27 mouse cellular contexts compared by ENCODE assay signal in the genomic region with DNA sequence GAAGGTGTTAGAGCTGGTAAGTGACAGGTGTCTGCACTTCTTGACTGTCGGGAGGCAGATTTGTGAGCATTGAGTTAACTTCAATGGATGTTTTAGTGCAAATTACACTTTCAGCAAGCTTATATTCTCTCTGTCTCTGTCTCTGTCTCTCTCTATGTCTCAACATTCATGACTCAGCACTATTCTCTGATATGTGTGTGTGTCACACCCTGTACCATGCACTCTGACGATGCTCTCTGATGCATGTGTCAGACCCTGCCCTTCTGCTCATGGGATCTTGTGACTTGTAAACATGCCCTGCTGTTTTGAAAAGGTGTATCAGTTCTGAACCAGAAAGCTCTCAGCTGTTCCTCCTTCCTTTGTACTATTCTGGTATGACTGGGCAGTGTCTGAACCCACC.
DNase-seq lines count a peak whose midpoint lies in the region; ATAC-seq and TF ChIP-seq lines count a peak whose summit lies in the region.
"Had no signal": no experiment of that assay in that cellular context is flagged by ENCODE, and none has a peak within 500 bp of the region (broad histone marks: within the 10 kb centered on the region; RNA-seq: fewer than 3 reads in every experiment).

No protein-coding gene starts in this region.

- peak; percentile 11 for DNase-seq in 416B (ENCODE audit: low read depth)
- DNase-seq in ES-E14 (ENCODE audit: low read depth, low spot score) = no peak
- no peak for DNase-seq in natural killer cell, adult 2 months (ENCODE audit: low spot score in 2 of 2)
- no peak for DNase-seq in forebrain, embryonic 14.5 days (ENCODE audit: low spot score)
- DNase-seq in adrenal gland, adult 2 months = no peak
- DNase-seq: adrenal gland, postnatal 36 days; B cell, adult 2 months; cerebellum, adult 2 months; cerebellum, postnatal 36 days; gastrocnemius, postnatal 25 days; heart, adult 11 months; heart, postnatal 36 days; kidney, postnatal 14 days; lung, embryonic 14.5 days; lung, postnatal 14 days; thymus, postnatal 4 days had no signal

- no peaks in the 10 kb centered on the region for H3K27me3 ChIP-seq in liver, embryonic 15.5 days
- H3K27me3 ChIP-seq in forebrain, embryonic 14.5 days (replicated peaks; ENCODE audit: control insufficient read depth, insufficient read depth, low read length) = no peaks in the 10 kb centered on the region
- no peaks in the 10 kb centered on the region for H3K27me3 ChIP-seq in forebrain, embryonic 12.5 days
- H3K27me3 ChIP-seq: hindbrain, embryonic 12.5 days; intestine, embryonic 15.5 days; limb, embryonic 12.5 days; neural tube, embryonic 13.5 days had no signal

- WGBS in liver, embryonic 15.5 days (ENCODE audit: insufficient replicate concordance) = 38% methylated on average over 2 of the region's 2 CpGs
- WGBS in forebrain, embryonic 14.5 days = 94% methylated on average over 2 of the region's 2 CpGs
- 93% methylated on average over 2 of the region's 2 CpGs for WGBS in forebrain, embryonic 12.5 days

- H3K4me2 ChIP-seq in liver, embryonic 15.5 days = no peak overlapping the region
- no peak overlapping the region for H3K4me2 ChIP-seq in forebrain, embryonic 14.5 days (ENCODE audit: low read length)
- H3K4me2 ChIP-seq in forebrain, embryonic 12.5 days = no peak overlapping the region
- H3K4me2 ChIP-seq: heart, embryonic 11.5 days; hindbrain, embryonic 12.5 days; intestine, embryonic 15.5 days; limb, embryonic 12.5 days; lung, embryonic 14.5 days; midbrain, embryonic 11.5 days; neural tube, embryonic 13.5 days had no signal

- no peaks in the 10 kb centered on the region for H3K36me3 ChIP-seq in ES-E14 (ENCODE audit: control insufficient read depth, insufficient read depth, low read length, poor library complexity, severe bottlenecking)
- no peaks in the 10 kb centered on the region for H3K36me3 ChIP-seq in liver, embryonic 15.5 days (replicated peaks)
- H3K36me3 ChIP-seq in forebrain, embryonic 14.5 days (ENCODE audit: control insufficient read depth, insufficient read depth, low read length) = no peaks in the 10 kb centered on the region
- no peaks in the 10 kb centered on the region for H3K36me3 ChIP-seq in forebrain, embryonic 12.5 days (replicated peaks)
- H3K36me3 ChIP-seq: hindbrain, embryonic 12.5 days; intestine, embryonic 15.5 days; limb, embryonic 12.5 days; neural tube, embryonic 13.5 days had no signal

- H3K9me3 ChIP-seq in ES-E14 (ENCODE audit: control insufficient read depth, insufficient read depth, low read depth, low read length) = no peaks in the 10 kb centered on the region
- H3K9me3 ChIP-seq in liver, embryonic 15.5 days (replicated peaks) = no peaks in the 10 kb centered on the region
- no peaks in the 10 kb centered on the region for H3K9me3 ChIP-seq in forebrain, embryonic 14.5 days (replicated peaks; ENCODE audit: control insufficient read depth, low read length)
- no peaks in the 10 kb centered on the region for H3K9me3 ChIP-seq in forebrain, embryonic 12.5 days
- H3K9me3 ChIP-seq: hindbrain, embryonic 12.5 days; intestine, embryonic 15.5 days; limb, embryonic 12.5 days; neural tube, embryonic 13.5 days had no signal

- H3K4me3 ChIP-seq in ES-E14 (ENCODE audit: insufficient read depth in 1 of 2, low read depth in 1 of 2, low read length in 2 of 2, poor library complexity in 1 of 2, severe bottlenecking in 1 of 2) = no peak overlapping the region
- H3K4me3 ChIP-seq in liver, embryonic 15.5 days (replicated peaks) = no peak overlapping the region
- H3K4me3 ChIP-seq in forebrain, embryonic 14.5 days (ENCODE audit: low read depth, low read length) = no peak overlapping the region
- no peak overlapping the region for H3K4me3 ChIP-seq in forebrain, embryonic 12.5 days (replicated peaks)
- H3K4me3 ChIP-seq: hindbrain, embryonic 12.5 days; intestine, embryonic 15.5 days; limb, embryonic 12.5 days; myocyte; neural tube, embryonic 13.5 days had no signal

- in situ Hi-C loops in ES-E14 (cut with MboI; ENCODE audit: low sequenced_read_pairs in 2 of 2, unreplicated experiment in 2 of 2) = no loop called here

- no peak overlapping the region for H3K27ac ChIP-seq in ES-E14 (ENCODE audit: insufficient read depth, low read depth, low read length, poor library complexity, severe bottlenecking)
- no peak overlapping the region for H3K27ac ChIP-seq in liver, embryonic 15.5 days (replicated peaks)
- H3K27ac ChIP-seq in forebrain, embryonic 14.5 days (ENCODE audit: low read depth, low read length) = no peak overlapping the region
- H3K27ac ChIP-seq in forebrain, embryonic 12.5 days = no peak overlapping the region
- H3K27ac ChIP-seq: hindbrain, embryonic 12.5 days; hindbrain, postnatal 0 days; intestine, embryonic 15.5 days; limb, embryonic 12.5 days; neural tube, embryonic 13.5 days had no signal

- peak; percentile 60; the same call in 1 of the 2 replicates for ATAC-seq in erythroblast, adult 5-6 weeks (replicated peaks; ENCODE audit: low FRiP score, poor library complexity, severe bottlenecking)
- peak; percentile 71 for ATAC-seq in liver, embryonic 15.5 days (ENCODE audit: insufficient read depth)
- no peak for ATAC-seq in forebrain, embryonic 14.5 days
- ATAC-seq in forebrain, embryonic 12.5 days (ENCODE audit: low FRiP score) = no peak
- ATAC-seq: hindbrain, postnatal 0 days; intestine, embryonic 15.5 days had no signal

- H3K4me1 ChIP-seq in ES-E14 (ENCODE audit: control insufficient read depth in 2 of 2, insufficient read depth in 2 of 2, low read length in 2 of 2, poor library complexity in 1 of 2) = no peaks in the 10 kb centered on the region; a peak in 1 of 4 replicates
- no peaks in the 10 kb centered on the region for H3K4me1 ChIP-seq in liver, embryonic 15.5 days (replicated peaks)
- no peaks in the 10 kb centered on the region for H3K4me1 ChIP-seq in forebrain, embryonic 14.5 days (ENCODE audit: control insufficient read depth, insufficient read depth, low read length)
- no peaks in the 10 kb centered on the region for H3K4me1 ChIP-seq in forebrain, embryonic 12.5 days
- H3K4me1 ChIP-seq: hindbrain, embryonic 12.5 days; intestine, embryonic 15.5 days; limb, embryonic 12.5 days; neural tube, embryonic 13.5 days had no signal

- H3K9ac ChIP-seq in ES-E14 (ENCODE audit: insufficient read depth, low read depth, low read length, poor library complexity, severe bottlenecking) = no peak overlapping the region
- no peak overlapping the region for H3K9ac ChIP-seq in liver, embryonic 15.5 days
- H3K9ac ChIP-seq in forebrain, embryonic 14.5 days (ENCODE audit: low read length) = no peak overlapping the region
- H3K9ac ChIP-seq in forebrain, embryonic 12.5 days = no peak overlapping the region
- H3K9ac ChIP-seq: hindbrain, embryonic 12.5 days; intestine, embryonic 15.5 days; limb, embryonic 12.5 days; lung, embryonic 14.5 days; neural tube, embryonic 13.5 days had no signal

TF ChIP-seq in ES-E14, 5 proteins besides CTCF, POLR2A, EP300 and RAD21:
- TF ChIP-seq MAFK (IDR thresholded peaks at IDR 0.05; ENCODE audit: insufficient read depth, low read depth, low read length) (peak; percentile 63), CHD2 (IDR thresholded peaks at IDR 0.05; ENCODE audit: low read depth, low read length) (no peak)

Comparison
In these comparisons a context has a peak if more than half of its experiments do, and no peak if none do; other contexts are left out.
1. ATAC-seq: peak in erythroblast, adult 5-6 weeks (single experiment) and liver, embryonic 15.5 days (single experiment); none in forebrain, embryonic 14.5 days (single experiment) and forebrain, embryonic 12.5 days (single experiment).